Mouse (Mus musculus): ENCODE results near the gene H2-T23.
"Not testable (repeated sequence)": the region's sequence is repeated elsewhere in the genome, so short reads cannot be mapped to it uniquely, and the experiment has no call there.

H2-T23 gene

GRCm38 (mm10) chr17:36023710-36024654 lies 8.7 kb downstream of the H2-T23 start:
- DNase-seq (ENCODE audit: low spot score), result no peak

- no peak for DNase-seq (ENCODE audit: low spot score)
These were observed 9.7 kb downstream of the H2-T23 start for GRCm38 (mm10) chr17:36022922-36023321.

DNA sequence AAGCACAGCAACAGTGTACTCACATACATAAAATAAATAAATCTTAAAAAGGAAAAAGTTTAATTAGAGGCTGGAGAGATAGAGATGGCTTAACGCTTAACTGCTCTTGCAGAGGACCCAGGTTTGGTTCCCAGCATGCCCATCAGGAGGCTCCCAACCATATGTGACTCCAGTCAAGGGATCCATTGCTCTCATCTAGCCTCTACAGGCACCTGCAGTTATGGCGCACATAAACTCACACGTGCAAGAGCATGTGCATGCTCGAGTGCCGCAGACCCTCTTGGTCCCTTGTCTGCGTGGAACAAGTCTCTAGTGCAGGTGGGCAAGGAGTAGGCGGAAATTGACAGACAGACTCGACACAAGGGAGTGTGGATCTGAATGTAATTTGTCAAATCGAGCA lies 10.6 kb downstream of the H2-T23 start:
- no peak for DNase-seq (ENCODE audit: low spot score)

DNA sequence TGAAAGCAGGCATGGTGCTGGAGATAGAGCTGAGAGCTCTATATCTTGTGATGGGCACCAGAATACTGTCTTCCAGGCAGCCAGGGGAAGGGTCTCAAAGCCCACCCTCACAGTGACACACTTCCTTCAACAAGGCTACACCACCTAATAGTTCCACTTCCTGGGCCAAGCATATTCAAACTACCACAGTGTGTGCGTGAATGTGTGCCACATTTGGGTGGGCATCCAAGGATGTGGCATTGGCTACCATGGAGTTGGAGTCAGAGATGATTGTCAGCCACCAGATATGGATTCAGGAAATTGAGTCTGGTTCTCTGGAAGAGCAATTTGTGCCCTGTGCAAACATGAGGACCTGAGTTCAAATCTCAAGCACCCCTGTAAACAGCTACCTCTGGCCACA lies 11.3 kb downstream of the H2-T23 start:
- DNase-seq (ENCODE audit: low spot score), result no peak

- no peak for DNase-seq (ENCODE audit: low spot score)
These were observed 12.2 kb downstream of the H2-T23 start, which contains the start of gene H2-T24 for GRCm38 (mm10) chr17:36020191-36021073. Gene H2-T24, minus strand, starts transcription at chr17:36020560.

GRCm38 (mm10) chr17:36019519-36019918 lies 13.1 kb downstream of the H2-T23 start:
- no peak for DNase-seq (ENCODE audit: low spot score)

DNA sequence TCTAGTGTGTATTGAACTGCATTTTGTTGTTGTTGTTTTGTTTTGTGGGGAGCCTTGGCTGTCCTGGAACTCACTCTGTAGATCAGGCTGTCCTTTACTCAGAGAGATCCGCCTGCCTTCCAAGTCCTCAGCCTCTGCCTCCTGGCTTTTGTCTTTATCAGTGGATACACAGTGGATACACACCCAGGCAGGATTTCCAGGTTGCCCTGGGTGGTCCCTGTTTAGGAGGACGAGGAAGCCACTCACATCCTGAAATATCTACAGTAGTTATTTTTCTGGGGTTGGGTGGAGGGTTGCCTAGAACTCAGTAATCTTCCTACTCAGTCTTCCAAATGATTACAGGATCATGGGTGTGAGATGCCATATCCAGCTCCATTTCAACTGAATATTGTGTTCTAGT lies 13.7 kb downstream of the H2-T23 start:
- no peak for DNase-seq (ENCODE audit: low spot score)

DNA sequence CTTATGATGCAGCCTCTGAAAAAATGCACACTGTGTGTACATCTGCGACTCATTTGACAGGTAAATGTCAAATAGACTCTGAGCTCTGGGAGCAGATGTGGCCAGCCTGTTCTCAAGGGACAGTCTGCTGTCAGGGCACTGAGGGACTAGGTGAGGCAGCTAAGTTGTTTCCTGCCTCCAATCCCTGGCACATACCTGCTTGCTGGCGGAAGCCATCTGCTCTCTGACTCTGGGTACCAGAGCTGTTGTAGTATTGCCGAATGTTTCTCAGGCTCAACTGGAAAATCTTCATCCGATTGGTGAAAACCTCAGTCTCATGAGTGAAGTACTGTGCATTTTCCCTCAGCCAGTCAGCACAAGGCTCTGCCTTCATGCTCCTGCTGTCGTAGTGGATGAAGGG lies 15.6 kb downstream of the H2-T23 start:
- no peak for DNase-seq (ENCODE audit: low spot score)

DNA sequence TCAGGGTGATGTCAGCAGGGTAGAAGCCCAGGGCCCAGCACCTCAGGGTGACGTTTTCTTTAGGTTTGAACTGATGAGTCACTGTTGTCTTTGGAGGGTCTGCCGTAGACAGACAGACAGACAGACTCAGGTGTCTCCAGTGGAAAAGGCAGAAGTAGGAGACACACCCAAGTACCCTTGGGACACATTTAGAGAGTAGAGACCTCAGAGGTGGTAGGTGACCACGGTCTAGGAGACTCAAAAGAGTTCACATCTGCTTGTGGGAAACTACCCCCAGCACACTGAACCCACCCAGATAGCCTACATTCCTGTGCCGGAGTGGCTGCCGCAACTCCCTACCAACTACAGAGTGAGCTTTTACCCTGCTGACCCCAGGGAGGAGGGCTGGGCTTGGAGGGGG lies 17.7 kb downstream of the H2-T23 start:
- no peak for DNase-seq (ENCODE audit: low spot score)

DNA sequence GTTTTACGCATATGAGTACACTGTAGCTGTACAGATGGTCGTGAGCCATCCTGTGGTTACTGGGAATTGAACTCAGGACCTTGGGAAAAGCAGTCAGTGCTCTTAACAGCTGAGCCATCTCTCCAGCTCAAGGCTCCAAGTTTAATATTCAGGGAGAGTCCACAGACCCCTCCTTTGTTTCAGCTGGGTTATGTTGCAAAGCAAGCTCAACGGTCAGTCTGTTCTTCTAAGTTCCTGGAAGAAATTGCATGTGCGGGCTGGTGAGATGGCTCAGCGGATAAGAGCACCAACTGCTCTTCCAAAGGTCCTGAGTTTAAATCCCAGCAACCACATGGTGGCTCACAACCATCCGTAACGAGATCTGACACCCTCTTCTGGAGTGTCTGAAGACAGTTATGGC lies 28.2 kb downstream of the H2-T23 start:
- not testable (repeated sequence) for DNase-seq (ENCODE audit: low spot score)

- no peak for DNase-seq (ENCODE audit: low spot score)
These were observed 29.3 kb downstream of the H2-T23 start for GRCm38 (mm10) chr17:36003331-36003730.

GRCm38 (mm10) chr17:36001966-36002365 lies 30.7 kb downstream of the H2-T23 start:
- no peak for DNase-seq (ENCODE audit: low spot score)

DNA sequence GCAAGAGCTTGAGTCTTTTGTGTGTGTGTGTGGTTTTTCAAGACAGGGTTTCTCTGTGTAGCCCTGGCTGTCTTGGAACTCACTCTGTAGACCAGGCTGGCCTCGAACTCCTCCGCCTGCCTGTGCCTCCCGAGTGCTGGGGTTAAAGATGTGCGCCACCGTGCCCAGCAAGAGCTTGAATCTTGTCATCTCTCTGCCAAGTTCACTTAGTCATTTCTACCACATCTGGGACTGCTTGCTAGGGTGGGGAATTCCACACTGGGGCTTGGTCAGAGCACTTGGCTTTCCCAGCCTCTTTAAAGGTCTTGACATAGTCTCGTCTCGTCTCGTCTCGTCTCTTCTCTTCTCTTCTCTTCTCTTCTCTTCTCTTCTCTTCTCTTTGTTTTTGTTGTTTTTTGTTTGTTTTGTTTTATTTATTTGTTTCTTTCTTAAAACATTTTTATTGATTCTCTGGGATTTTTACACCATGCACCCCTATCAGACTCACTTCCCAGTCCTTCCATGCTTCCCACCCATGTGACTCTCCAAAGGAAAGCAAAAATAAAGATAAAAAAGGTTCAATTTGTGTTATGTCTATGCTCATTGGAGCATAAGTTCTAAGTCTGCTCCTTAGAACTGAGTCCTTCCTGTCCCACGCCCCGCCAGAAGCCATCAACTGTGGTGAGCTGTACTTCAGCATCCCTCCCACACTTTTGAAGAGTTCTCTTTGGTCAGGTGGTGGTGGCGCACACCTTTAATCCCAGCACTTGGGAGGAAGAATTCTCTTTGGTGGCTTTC lies 31.3 kb downstream of the H2-T23 start:
- DNase-seq (ENCODE audit: low spot score), result no peak

GRCm38 (mm10) chr17:36000349-36000748 lies 32.3 kb downstream of the H2-T23 start:
- DNase-seq (ENCODE audit: low spot score), result no peak

- no peak for DNase-seq (ENCODE audit: low spot score)
These were observed 33.3 kb downstream of the H2-T23 start for GRCm38 (mm10) chr17:35999356-35999755.

DNA sequence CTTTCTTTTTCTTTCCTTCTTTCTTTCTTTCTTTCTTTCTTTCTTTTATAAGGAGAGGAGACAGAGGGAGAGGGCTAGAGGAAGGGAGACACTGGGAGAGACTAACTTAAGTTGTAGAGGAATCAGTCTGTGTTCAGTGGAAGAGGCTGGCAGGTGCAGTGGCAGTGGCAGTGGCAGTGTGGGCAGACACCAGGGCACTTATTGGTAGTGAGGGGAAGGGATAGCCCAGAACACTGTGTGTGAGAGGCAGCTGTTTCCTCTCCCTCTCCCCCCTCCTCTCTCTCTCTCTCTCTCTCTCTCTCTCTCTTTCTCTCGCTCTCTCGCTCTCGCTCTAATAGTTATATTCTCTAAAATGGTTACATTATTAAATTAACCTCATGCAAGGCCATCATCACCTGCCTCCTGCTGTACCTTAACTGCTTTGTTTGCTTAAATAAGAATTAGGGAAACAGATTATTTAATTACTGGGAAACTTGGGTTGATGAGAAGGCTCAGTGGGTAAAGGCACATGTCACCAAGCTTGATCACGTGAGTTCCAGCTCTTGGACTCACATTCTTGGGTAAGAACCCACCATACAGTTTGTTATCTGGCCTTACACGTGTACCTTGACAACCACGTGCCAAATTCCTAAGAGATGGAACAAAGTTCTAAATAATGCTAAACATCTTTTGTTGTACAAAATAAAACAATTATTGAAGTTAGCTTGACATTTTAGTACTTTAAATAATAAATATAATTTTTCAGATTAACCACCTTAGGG lies 33.9 kb downstream of the H2-T23 start:
- DNase-seq (ENCODE audit: low spot score), result no peak

- no peak for DNase-seq (ENCODE audit: low spot score)
These were observed 34.7 kb downstream of the H2-T23 start for GRCm38 (mm10) chr17:35997713-35998510.

- peak; percentile 93 for DNase-seq (ENCODE audit: low spot score)
These were observed 35.7 kb downstream of the H2-T23 start for GRCm38 (mm10) chr17:35996949-35997348.

DNA sequence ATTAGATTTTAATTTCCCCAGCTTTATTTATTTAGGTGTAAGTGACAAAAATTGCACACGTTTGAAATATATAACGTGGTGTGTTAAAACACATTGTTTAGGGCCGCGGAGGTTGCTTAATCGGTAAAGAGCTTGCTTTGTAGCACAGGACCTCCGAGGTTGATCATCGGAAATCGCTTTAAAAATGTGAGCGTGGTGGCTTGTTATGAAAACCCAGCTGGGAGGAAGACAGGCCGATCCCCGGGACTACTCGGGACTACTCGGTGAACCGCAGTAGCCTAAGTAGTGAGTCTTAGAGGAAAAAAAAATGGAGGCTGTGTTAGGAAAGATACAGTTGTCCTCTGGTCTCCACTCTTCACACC lies 37.8 kb downstream of the H2-T23 start:
- no peak for DNase-seq (ENCODE audit: low spot score)

GRCm38 (mm10) chr17:35994175-35994878 lies 38.3 kb downstream of the H2-T23 start:
- DNase-seq (ENCODE audit: low spot score), result peak; percentile 64
